In the genomic region with DNA sequence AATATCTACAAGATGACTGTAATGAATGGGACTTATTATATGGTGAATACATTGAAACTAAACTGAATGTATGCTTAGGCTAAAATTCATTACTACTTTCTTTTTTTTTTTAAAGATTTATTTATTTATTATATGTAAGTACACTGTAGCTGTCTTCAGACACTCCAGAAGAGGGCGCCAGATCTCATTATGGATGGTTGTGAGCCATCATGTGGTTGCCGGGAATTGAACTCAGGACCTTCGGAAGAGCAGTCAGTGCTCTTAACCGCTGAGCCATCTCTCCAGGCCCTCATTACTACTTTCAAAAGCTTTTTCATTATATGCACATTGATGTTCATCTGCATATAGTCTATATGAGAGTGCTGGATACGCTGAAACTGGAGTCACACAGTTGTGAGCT, we compare ENCODE assay signal across 32 mouse cellular contexts. TPM values are rescaled to one million over a fixed set of nuclear protein-coding genes. Genes with fewer than 3 reads are reported as not detected.
"Had no signal": no experiment of that assay in that cellular context is flagged by ENCODE, and none has a peak within 500 bp of the region (broad histone marks: within the 10 kb centered on the region; RNA-seq: fewer than 3 reads in every experiment).

No protein-coding gene starts in this region.

RNA-seq across cellular contexts. Expression of a gene that starts 41.4 kb away (rescaled TPM):
- total RNA-seq: gastrocnemius, adult 8-10 months had no signal

RNA-seq across cellular contexts. Expression of a gene that starts 54.3 kb away (rescaled TPM):
- total RNA-seq: gastrocnemius, postnatal 14 days; gastrocnemius, postnatal 36 days; heart, adult 18-20 months; heart, postnatal 14 days; heart, postnatal 36 days; hematopoietic stem cell, adult 5-6 weeks; hindbrain, postnatal 0 days; layer of hippocampus, adult 8-10 months; layer of hippocampus, postnatal 14 days; layer of hippocampus, postnatal 36 days; left cerebral cortex, adult 18-20 months; left cerebral cortex, postnatal 14 days; left cerebral cortex, postnatal 36 days had no signal
- polyA plus RNA-seq: frontal cortex, adult 2 months; gonadal fat pad, adult 2 months; heart, embryonic 11.5 days; heart, embryonic 13.5 days; heart, embryonic 15.5 days; heart, postnatal 0 days; hindbrain, embryonic 11.5 days; hindbrain, embryonic 13.5 days; hindbrain, embryonic 15.5 days; hindbrain, postnatal 0 days; intestine, embryonic 14.5 days; intestine, embryonic 16.5 days; kidney, adult 2 months; kidney, embryonic 15.5 days; limb, embryonic 10.5 days; limb, embryonic 12.5 days; liver, embryonic 11.5 days; liver, embryonic 13.5 days; liver, embryonic 15.5 days had no signal
